Mouse (Mus musculus) large intestine, adult 2 months (tissue): ENCODE results near the gene Fryl. TPM values are rescaled to one million over a fixed set of nuclear protein-coding genes. Genes with fewer than 3 reads are reported as not detected.
"Not testable (repeated sequence)": the region's sequence is repeated elsewhere in the genome, so short reads cannot be mapped to it uniquely, and the experiment has no call there.

Source experiments
- DNase-seq: peaks from one replicate; pipeline ENCODE4 v3.0.0-alpha.2; 2012; ENCODE audit warnings: low read depth, low spot score
- WGBS: fragments of 180-500 bp; shearing (Covaris S2); methylation state at CpG from one replicate; pipeline ENCODE4 v1.1.7; 2018; 5-methylcytosine and 5-hydroxymethylcytosine counted together
- polyA plus RNA-seq: library from polyadenylated mRNA; depleted of rRNA; stranded (reverse); fragments of >200 nt; gene quantifications from 2 replicates; pipeline ENCODE4 v1.2.3, GENCODE M21; 2012

The Fryl gene
- polyA plus RNA-seq, 1 experiment, result 45.5 TPM

- DNase-seq, result no peak
- 55% methylated on average over 11 of the region's 11 CpGs for WGBS
These were observed 194.8 kb downstream of the Fryl start for GRCm38 (mm10) chr5:73061506-73062155.

DNA sequence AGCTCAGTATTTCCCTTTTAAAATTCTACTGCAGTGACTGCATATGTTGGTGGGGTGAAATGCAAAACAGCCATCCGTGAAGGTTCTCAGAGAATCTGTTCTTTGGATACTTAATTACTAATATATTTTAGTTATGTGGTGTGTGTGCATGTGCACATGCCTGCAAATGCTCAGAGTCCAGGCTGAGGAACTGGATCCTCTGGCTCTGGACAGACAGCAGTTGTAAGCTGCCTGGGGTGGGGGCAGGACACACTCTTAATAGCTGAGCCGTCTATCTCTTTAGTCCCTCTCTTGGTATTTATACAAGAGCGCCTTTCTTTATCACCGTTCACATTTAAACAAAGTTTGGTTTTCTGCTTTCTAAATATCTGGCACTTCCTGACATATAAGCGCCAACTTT lies 199.5 kb downstream of the Fryl start:
- no peak for DNase-seq
- 87% methylated on average over 5 of the region's 5 CpGs for WGBS

GRCm38 (mm10) chr5:73056457-73056856 lies 200.0 kb downstream of the Fryl start:
- 85% methylated on average over 6 of the region's 6 CpGs for WGBS
- no peak for DNase-seq

DNA sequence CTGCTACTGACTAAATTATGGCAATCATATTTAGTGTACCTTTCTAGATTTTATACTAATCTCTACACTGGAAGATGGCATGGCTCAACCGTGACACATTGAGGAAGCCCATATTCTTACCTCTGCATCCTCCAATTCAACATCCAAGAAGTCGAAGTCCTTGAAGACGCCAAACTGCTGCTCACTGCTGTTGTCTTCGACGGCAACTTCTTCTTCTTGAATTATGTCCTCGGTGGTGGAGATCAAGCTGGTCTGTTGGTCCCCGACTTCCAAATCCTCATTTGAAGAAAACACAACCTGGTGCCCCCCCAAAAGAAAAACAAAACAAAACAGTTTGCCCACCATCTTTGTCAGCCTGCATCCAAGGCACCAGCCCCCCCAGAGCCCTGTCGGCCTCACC lies 202.5 kb downstream of the Fryl start:
- WGBS, result 95% methylated on average over 8 of the region's 8 CpGs
- no peak for DNase-seq

DNA sequence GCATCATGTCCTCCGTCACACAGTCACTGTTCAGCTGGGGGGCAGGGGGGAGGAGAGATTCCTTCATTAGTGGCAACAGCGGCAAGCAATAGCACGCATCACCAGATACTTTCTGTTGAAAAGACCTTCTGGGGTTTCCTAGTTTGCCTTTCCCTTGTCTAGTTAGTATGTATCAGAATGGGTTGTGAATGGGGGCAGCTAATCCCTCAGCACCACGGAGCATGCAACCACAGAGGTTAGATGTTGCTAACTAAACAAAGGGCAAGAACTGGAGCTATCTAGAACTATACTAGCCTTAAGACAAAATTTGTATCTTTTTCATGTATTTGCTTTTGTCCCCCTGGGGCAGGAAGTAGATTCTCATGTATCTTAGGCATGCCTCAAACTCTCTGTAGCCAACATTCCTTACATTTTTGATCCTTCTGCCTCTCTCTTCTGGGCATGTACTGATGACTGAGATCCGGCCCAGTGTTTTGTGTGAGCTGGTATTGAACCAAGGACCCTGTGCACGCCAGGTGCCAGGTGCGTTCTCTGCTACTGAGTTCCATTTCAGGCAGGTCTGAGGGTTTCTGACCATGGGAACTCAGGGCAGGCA lies 208.7 kb downstream of the Fryl start:
- WGBS, result 92% methylated on average over 7 of the region's 7 CpGs
- DNase-seq, result no peak

- no peak for DNase-seq
- 97% methylated on average over 2 of the region's 2 CpGs for WGBS
These were observed 212.4 kb downstream of the Fryl start for GRCm38 (mm10) chr5:73044055-73044454.

DNA sequence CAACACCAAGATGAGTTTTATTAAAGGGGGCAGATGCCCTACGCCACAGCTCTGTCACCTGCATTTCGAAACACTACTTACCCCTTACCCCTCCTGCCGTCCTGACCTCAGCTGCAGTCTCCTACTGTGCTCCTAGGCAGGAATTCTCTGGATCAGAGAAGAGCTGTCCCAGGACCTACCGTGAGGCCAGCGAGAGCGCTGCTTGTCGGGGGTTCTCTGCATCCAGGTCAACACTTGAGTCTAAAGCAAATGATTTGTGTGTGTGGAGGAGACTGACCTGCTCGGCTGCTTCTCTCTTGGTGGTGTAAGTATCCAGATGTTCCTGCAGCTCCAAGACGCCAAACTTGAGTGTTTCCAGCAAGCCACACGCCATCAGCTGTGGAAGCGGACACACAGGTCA lies 223.9 kb downstream of the Fryl start:
- 90% methylated on average over 11 of the region's 11 CpGs for whole genome bisulfite sequencing

DNA sequence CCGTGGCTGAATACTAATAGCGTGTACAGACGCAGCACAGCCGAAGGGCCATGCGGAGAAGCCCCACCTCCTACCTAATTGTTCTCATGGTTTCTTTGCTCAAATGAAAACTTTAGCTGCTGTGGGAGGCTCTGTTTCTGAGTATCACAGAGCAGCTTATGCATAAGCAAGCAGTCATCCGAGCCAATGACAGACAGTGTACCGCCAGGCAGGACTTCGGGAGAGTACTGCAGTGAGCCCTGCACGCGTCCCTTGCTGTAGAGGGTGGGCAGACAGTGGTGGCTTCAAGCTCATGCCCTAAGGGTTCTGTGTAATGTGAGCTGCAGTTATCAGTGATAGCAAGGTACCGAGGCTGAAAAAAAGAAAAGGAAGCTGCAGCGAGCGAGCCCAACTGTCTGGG lies 227.8 kb downstream of the Fryl start:
- 91% methylated on average over 13 of the region's 13 CpGs for WGBS
- no peak for DNase-seq

More for the DNA sequence above, 223.9 kb downstream of the Fryl start:
- DNase-seq, result no peak

GRCm38 (mm10) chr5:73023801-73024200 lies 232.6 kb downstream of the Fryl start:
- 93% methylated on average over 13 of the region's 13 CpGs for whole genome bisulfite sequencing

DNA sequence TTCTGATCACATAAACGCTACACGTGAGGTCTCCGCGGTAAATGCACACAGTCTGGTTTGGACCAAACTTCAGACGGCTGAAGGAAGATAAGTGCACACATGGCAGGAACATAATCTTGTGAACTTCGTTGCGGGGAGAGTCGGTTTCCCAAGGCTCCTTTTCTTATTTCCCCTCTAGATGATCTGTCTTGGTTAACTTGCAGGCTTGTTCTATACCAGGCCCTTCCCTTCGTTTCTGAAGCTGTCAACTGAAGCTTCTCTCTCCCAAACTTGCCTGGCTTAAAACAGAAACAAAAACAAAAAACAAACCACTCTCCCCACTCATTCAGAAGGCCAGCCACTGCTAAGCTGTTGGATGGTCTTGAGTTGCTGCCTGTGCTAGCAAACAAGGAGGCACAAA lies 241.7 kb downstream of the Fryl start:
- no peak for DNase-seq
- WGBS, result 68% methylated on average over 9 of the region's 9 CpGs

More at GRCm38 (mm10) chr5:73023801-73024200, 232.6 kb downstream of the Fryl start:
- no peak for DNase-seq

DNA sequence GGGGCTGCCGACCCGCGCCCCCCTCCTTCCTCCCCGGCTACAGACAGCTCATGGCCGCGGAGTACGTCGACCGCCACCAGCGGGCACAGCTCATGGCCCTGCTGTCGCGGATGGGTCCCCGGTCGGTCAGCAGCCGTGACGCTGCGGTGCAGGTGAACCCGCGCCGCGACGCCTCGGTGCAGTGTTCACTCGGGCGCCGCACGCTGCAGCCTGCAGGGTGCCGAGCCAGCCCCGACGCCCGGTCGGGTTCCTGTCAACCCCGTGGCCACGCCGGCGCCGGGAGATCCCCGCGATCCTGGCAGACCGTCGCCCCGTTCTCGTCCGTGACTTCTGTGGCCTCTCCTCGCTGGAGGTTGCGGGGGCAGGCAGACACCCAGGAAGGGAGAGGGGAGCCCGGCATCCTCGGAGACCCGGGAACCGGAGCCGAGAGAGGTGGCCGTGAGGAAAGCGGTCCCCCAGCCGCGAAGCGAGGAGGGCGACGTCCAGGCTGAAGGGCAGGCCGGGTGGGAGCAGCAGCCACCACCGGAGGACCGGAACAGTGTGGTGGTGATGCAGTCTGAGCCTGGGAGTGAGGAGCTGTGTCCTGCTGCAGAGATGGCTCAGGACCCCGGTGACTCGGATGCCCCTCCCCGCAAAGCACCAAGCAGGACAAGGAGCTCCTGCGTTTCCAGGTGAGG lies 242.7 kb downstream of the Fryl start:
- WGBS, result 3% methylated on average over 52 of the region's 65 CpGs
- not testable (repeated sequence) for DNase-seq

GRCm38 (mm10) chr5:73012884-73013610 lies 243.4 kb downstream of the Fryl start:
- DNase-seq, result not testable (repeated sequence)
- 29% methylated on average over 27 of the region's 27 CpGs for WGBS

DNA sequence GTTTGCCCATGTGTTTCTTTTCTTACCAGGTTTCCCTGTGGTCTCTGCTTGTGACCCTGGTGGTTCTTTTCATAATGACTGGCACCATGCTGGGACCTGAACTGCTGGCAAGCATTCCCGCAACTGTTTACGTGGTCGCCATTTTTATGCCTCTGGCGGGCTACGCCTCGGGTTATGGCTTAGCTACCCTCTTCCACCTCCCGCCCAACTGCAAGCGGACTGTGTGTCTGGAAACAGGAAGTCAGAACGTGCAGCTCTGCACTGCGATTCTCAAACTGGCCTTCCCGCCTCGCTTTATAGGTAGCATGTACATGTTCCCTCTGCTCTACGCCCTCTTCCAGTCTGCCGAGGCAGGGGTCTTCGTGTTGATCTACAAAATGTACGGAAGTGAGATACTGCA lies 244.6 kb downstream of the Fryl start:
- WGBS, result 77% methylated on average over 16 of the region's 16 CpGs
- not testable (repeated sequence) for DNase-seq

DNA sequence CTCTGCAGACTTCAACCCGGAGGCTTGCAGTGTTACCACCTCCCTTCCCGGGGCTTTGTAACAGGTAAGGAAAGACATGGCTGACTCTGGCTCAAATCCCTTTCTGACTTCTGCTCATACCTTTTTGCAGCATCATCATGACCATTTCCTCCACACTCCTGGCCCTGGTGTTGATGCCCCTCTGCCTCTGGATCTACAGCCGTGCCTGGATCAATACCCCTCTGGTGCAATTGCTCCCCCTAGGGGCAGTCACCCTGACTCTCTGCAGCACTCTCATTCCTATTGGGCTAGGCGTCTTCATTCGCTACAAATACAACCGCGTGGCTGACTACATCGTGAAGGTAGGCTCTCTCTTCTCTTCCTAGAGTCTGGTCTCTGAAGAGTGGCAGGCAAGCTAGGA lies 248.2 kb downstream of the Fryl start:
- 36% methylated on average over 8 of the region's 8 CpGs for WGBS
- not testable (repeated sequence) for DNase-seq

DNA sequence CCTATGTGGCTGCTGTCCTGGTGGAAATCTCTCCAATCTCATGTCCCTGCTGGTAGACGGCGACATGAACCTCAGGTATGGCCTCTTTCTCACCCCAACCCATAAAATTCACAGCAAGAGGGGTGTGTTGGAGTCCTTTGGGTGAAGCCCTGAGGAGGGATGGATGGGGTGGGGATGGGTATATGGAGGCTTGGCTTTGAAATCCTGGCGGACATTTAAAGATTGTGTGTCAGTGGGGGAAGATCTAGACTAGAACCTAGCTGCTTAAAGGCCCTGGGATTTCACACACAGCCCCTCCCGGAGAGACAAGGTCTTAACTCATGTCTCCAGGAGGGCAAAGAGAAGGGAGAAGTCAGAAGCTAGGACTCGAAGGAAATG lies 248.8 kb downstream of the Fryl start:
- no peak for DNase-seq
- WGBS, result 32% methylated on average over 5 of the region's 5 CpGs

- 6% methylated on average over 65 of the region's 65 CpGs for WGBS
- DNase-seq, result no peak
These were observed 249.4 kb downstream of the Fryl start, which contains the start of gene Slc10a4 for GRCm38 (mm10) chr5:73006784-73007581. Gene Slc10a4, plus strand, starts transcription at chr5:73006883.

DNA sequence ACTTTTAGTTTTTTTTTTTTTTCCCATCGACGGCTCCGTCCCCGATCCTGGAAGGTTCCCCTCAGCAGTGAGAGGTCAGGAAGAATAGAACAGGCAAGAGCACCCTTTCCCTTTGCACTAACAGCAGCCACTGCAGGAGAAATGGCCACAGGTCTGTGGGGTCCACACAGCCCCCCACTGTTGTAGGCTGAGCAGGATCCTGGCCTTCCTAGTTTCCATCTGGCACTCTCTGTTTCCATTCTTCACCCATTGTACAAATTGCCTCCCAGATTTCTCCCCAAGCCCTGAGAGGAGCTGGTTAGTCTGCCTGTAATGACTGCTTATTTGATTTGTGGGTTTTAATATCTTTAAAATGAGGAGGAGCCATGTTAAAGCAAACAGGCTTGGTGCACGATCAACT lies 252.4 kb downstream of the Fryl start:
- WGBS, result 77% methylated on average over 5 of the region's 5 CpGs
- no peak for DNase-seq

DNA sequence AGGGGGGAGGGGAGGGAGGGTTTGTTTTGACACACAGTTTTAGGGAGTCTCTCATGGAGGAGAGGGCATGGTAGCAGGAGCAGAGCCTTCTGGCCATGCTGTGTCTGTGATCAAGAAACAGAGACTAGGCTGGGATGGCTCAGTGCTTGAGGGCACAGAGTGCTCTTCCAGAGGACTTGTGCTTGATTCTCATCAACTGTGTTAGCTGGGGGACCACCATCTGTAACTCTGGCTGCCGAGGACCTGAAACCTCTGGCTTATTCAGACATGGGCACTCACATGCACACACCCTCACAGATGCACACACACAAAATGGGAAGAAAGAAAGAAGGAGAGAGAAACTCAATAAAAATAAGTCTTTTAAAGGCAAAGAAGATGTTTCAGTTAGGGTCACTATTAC lies 257.9 kb downstream of the Fryl start:
- DNase-seq, result not testable (repeated sequence)
- 73% methylated on average over 1 of the region's 1 CpGs for WGBS

DNA sequence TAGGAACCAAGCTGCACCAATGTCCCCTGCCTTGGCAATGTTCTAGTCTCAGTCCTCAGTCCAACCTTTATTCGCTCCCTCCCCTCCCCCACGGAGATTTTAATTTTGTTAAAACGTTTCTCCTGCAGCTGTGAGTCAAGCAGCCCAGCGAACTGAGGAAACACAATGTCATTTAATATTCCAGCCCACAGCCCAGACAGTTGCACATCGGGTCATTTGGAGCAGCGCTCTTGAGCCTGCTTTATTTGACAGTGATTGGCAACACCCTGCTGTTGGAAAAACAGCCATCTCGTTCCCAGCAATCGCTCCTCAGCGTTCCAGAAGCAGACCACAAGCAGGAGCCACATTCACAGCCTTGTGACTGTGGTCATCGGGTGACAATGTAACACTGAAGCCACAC lies 261.0 kb downstream of the Fryl start:
- WGBS, result 62% methylated on average over 10 of the region's 10 CpGs
- no peak for DNase-seq

DNA sequence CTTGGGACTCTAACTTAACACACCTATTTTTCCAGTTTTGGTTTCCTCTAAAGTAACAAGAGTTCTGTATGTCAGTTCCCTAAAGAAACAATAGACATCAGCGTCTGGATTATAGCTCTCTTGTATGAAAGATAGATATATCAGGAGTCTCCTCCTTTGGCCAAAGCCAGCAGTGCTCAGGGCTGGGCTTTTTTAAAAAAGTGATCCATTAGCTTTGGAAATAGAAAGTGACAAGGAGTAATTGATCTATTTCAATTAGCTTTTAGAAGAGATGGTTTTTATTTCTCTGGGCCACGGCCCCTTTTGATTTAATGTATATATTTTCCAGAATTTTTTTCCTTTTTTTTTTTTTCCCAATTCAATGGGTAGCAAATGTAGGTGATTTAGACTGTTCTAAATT lies 261.5 kb downstream of the Fryl start:
- 79% methylated on average over 2 of the region's 2 CpGs for WGBS
- no peak for DNase-seq
